Mouse (Mus musculus): Measurements from ENCODE around the gene Ccdc116. TPM values are rescaled to one million over a fixed set of nuclear protein-coding genes. Genes with fewer than 3 reads are reported as not detected.
A peak's percentile ranks its signal among the peaks of the same experiment; 100 is the strongest.

Gene Ccdc116
- total RNA-seq, 2 experiments from 2014 or later = 3.0 to 7.8 TPM

DNA sequence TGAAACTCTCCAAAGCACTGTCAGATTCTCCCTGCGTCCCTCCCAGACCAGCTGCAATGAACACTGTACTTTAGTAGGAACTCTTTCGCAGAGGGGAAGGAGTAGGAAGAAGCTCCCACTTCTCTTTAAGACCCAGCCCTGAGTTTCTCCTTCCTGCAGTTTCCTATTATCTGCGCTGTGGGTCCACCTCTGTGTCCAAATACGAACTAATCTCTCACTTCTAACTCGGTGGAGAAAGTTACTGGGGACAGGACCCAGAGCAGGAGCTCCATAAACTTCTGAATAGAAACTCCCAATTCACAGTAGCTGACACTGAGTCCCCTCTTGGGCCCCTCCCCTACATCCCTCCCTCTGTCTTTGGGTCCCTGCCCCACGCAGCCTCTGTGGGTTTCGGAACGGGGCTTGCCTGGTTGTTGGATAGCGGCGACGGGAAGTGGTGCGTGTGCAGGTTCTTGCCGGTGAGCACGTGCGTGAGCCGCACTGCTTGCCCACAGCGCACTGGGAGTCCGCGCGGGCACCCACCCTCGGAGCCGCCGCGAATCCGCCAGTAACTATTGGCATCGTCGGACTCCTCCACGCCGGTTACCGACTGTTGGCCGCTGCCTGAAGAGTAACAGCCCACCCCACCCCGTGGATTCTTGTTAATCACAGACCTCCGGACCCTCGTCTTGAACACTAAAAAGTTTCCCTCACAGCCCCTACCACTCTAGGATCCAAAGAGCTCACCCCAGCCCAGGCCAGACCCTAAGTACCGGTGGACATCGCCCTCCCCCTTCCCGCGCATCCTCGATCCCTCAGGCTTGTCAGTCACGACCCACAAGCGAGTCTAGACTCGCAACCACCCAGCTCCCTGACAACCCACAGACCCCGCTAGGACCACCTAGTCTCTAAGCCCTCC lies 15.6 kb downstream of the Ccdc116 start:
- peak; percentile 45 for ATAC-seq (replicated peaks; ENCODE audit: poor library complexity, severe bottlenecking)

DNA sequence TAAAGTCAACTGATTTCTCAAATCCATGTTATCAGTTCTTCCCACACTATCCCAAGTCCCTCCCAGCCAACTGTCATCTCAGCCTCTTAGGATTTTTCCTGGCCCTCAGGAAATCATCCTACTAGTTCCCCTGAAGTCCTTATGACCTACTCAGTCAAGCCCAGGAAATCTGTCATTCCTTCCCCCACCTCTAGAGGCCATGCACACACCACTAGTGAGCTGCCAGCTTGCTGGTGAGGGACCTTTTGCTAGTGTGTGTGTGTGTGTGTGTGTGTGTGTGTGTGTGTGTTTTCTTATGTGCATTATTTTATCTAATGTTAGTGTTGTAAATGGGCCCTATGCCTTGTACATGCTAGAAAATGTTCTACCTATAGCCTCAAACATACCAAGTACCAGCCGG lies 19.7 kb downstream of the Ccdc116 start:
- ATAC-seq (replicated peaks; ENCODE audit: poor library complexity, severe bottlenecking) = peak; percentile 31; the same call in 1 of the 2 replicates

DNA sequence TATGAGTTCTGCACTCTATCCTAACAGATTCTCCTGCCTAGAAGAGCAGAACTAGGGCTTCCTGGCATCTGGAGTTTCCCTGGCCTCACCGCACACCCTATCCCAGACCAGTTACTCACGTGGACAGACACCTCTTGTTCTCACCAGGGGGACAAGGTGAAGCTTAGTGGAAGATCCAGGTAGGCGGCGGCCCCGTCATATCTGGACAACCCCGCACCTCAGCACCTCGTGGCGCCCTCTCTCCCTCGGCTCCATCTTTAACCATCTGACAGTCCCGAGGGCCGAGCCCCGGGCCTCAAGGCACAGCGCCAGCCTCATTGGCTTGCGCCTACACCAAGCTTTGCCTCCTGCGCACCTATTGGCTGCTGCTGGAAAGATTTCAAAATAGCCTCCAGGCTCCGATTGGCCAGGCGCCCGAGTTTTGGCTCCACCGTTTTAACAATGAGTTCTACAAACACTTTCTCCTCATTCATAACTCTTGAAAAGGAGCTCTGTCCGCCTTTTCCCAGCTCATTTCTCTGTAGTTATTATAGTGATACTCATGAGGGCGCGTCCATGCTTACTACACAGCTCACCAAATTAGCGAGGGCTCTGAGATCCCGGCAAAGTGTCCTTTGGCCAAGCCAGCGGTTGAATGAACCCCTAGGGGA lies 22.0 kb downstream of the Ccdc116 start, which contains the start of gene 2610318N02Rik:
TSS of gene 2610318N02Rik (minus strand) at position 297 of the 650 bp plus-strand sequence.
- ATAC-seq (replicated peaks; ENCODE audit: poor library complexity, severe bottlenecking) = peak; percentile 94

DNA sequence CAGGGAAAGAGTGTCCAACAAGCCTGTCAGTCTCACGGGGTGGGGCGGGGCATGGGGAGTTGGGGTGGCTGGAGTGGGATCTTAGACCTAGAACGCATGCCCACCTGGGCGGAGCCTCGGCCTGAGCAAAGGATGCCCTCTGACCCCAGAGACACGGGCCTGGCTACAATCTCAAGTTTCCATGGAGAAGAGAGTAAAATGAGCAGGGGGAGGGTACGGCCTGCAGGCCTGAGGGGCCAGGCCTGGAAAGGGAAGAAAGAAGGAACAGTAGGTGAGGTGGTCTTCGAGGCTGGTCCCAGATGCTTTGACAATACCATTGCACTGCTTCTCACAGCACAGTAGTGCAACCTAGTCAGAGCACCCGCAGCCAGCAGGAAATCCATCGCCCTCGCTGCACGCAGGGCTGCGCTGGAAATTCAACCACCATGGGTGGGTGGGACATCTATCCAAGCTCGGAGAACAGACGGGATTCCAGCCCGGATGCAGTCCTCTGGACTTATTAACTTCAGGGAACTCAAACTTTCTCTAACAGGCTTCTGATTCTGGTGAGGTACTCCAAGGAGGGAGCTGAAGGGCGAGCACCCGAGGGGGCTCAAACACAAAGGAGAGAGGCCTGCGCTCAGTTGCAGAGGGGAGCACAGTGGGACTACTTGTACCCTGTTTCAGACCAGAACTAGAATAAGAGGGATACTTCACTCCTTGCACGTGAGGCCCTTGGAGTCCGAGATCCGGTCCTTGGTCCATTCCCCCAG lies 22.7 kb downstream of the Ccdc116 start:
- ATAC-seq (replicated peaks; ENCODE audit: poor library complexity, severe bottlenecking) = 0 out of 2 replicates have a peak, but pooled peaks have one; percentile 1

DNA sequence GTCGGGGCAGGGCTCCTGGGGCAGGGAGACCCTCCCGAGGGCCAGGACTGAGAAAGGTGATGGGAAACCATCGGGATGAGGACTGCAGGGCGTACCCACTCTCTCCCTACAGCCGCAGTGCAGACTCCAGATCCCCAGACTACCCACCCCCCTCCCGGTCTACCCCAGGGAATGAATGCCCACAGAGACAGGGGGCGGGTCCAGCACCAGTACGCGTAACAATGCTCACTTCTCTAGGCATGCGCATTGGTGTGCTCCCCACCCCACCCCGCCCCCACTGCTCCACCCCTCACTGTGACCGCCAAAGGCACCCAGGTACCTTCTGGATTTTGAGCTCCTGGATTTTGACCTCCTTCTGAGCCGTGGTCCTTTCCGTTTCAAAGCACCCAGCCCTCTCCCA lies 25.5 kb downstream of the Ccdc116 start:
- no peak for ATAC-seq (replicated peaks; ENCODE audit: poor library complexity, severe bottlenecking)

DNA sequence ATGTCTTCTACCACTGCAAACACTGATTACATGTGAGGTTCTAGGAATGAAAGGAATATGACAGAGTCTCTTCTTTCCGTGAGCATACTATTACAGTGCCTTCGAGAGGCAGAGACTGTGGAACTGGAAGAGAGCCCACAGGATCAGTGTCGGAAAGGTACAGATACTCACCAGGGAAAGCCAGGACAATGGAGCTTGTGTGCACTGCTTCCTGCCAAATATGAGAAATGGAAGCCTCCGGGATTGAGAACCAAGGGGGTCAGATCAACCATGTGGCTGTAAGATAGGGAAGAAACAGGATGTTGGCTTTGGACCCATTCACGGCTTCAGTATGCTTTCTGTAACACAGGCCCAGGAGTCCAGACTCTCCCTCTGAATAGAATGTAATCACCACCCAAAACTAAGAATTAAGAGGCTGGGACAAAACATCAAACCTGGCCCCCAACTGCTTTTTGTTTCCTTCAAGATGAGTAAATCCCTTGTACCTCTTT lies 29.7 kb downstream of the Ccdc116 start:
- ATAC-seq (replicated peaks; ENCODE audit: poor library complexity, severe bottlenecking) = no peak

DNA sequence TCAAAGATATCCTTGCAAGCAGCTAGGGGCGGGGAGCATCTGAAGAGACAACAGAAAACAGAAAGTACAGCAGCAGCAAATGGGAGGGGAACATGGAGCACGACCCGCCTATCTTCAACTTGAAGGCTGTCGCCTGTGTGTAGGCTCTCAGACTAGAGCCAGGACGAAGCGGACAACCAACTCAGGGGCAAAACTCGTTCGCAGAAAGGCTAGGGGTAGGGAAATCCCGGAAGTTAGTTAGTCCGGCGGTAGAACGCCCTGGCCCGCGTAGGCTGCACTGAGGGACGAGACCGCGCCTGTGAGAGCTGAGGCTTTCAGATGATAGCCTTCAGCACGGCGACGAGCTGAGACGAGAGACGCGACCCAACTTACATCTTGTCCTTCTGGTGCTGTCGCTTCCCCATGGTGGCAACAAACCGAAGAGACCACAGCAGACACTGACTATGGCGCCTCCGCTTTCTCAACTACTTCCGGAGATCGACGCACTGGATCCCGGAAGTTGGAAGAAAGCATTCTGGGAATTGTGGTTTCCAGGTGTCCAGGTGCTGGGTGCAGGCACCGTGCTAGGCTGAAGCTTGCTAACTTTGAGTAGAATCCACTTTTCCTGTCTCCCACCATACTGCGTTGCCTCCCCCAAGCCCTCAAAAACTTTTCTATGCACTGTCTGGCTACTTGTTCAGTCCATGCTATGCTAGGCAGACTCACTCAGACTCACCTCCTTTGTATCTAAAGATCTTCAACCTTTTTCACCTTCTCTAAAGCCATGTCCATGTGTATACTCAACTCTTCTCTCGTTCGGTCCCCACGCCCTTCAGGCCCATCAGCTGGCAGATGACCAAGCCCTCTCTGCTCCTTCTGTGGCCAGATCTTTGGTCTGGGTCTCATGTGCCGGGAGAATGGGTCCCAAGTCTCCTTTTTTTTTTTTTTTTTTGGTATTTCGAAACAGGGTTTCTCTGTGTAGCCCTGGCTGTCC lies 36.0 kb downstream of the Ccdc116 start, which contains the start of gene Ppil2:
TSS of gene Ppil2 (minus strand) at position 487 of the 973 bp plus-strand sequence.
- peak; percentile 88 for ATAC-seq (replicated peaks; ENCODE audit: poor library complexity, severe bottlenecking)

DNA sequence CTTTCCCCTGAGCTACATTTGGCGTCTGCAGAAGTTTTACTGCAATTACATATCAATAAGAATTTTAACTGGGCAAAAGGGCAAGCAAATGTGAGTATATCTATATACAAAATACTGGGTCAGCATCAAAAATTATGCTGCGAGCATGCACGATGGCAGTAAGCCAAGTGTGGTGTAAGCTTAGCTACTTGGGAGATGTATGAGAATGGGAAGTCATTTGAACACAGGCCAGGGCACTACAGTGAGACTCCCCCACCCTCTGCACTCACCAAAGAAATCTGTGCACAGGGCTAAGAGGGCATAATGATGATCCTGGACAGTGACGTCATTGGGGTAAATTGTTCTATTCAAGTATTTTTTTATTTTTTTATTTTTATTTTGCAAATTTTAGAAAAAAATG lies 42.4 kb downstream of the Ccdc116 start:
- ATAC-seq (replicated peaks; ENCODE audit: poor library complexity, severe bottlenecking) = no peak

DNA sequence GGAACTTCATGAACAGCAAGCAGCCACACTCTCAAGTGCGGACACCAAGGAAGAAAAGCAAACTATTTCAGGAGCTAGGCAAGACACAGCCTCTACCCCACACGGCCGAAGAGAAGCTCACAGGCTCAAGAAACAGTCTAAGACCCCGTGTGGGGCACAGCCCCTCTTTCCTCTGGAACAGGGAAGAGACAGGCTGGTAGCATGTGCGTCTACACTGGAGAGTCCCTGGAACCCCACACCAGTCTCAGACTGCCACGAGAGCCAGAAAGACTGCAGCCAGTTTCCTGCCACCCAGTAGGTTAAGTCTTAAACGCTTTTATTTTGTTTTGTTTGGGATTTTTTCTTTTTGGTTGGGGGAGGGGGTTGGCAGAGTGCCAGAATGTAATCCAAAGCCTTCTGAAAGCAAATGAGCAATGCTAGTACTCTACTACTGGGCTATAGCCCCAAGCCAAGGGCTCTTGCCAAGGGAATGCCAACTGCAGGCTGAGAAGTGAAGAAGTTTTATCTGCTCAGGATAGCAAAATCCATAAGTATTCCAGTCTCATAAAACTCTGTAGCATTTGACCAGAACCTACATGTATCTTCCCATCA lies 44.3 kb downstream of the Ccdc116 start:
- no peak for ATAC-seq (replicated peaks; ENCODE audit: poor library complexity, severe bottlenecking)

DNA sequence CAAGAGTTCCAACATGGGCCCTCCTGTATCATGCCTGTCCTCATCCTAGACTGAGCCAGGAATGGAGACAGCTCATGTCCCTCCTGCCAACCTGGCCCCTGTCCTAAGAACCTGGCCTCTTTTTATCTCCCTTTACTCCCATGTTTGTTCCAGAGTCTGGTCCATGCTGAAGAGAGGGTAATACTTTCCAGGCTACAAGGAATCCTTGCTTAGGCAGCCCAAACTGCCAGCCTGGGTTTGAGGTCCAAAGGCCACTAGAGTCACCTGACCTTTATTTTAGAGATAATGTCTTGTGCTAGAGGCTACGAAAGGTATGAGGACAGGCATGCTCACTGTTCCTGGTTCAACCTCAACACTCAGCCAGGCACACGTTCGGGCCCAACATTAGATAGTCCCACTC lies 50.1 kb downstream of the Ccdc116 start:
- ATAC-seq (replicated peaks; ENCODE audit: poor library complexity, severe bottlenecking) = no peak

Other genes starting within 250 kb of the Ccdc116 start
- gene Mapk1, start 163.8 kb downstream of the Ccdc116 start, total RNA-seq (2014; fragmentation: Nextera tagmentation) = 119 and 120 TPM in 2 replicates
- gene Mapk1, start 163.8 kb downstream of the Ccdc116 start, total RNA-seq (2017) = 129 and 130 TPM in 2 replicates
- 5.8 TPM in 1 of 2 replicates, not detected in the other for gene Ypel1, start 77.5 kb downstream of the Ccdc116 start, total RNA-seq (2014; fragmentation: Nextera tagmentation)
- 1.4 and 2.8 TPM in 2 replicates for gene Ypel1, start 77.5 kb downstream of the Ccdc116 start, total RNA-seq (2017)
- gene Ppil2, start 36.0 kb downstream of the Ccdc116 start, total RNA-seq (2014; fragmentation: Nextera tagmentation) = 71.2 and 96.8 TPM in 2 replicates
- 92.8 and 93.5 TPM in 2 replicates for gene Ppil2, start 36.0 kb downstream of the Ccdc116 start, total RNA-seq (2017)
- gene 2610318N02Rik, start 22.1 kb downstream of the Ccdc116 start, total RNA-seq (2014; fragmentation: Nextera tagmentation) = 48.7 and 50.1 TPM in 2 replicates
- gene 2610318N02Rik, start 22.1 kb downstream of the Ccdc116 start, total RNA-seq (2017) = 15.0 and 23.5 TPM in 2 replicates
- gene Sdf2l1, start 14.8 kb downstream of the Ccdc116 start, total RNA-seq (2014; fragmentation: Nextera tagmentation) = 163 and 168 TPM in 2 replicates
- 202 and 226 TPM in 2 replicates for gene Sdf2l1, start 14.8 kb downstream of the Ccdc116 start, total RNA-seq (2017)
- 19.4 and 28.6 TPM in 2 replicates for gene Ydjc, start 2.6 kb downstream of the Ccdc116 start, total RNA-seq (2014; fragmentation: Nextera tagmentation)
- gene Ydjc, start 2.6 kb downstream of the Ccdc116 start, total RNA-seq (2017) = 26.5 and 41.3 TPM in 2 replicates
- gene Ube2l3, start 55.4 kb upstream of the Ccdc116 start, total RNA-seq (2014; fragmentation: Nextera tagmentation) = 213 and 244 TPM in 2 replicates
- gene Ube2l3, start 55.4 kb upstream of the Ccdc116 start, total RNA-seq (2017) = 110 and 124 TPM in 2 replicates
- 0.92 and 1.6 TPM in 2 replicates for gene Rimbp3, start 61.4 kb upstream of the Ccdc116 start, total RNA-seq (2014; fragmentation: Nextera tagmentation)
- 0.34 and 0.88 TPM in 2 replicates for gene Rimbp3, start 61.4 kb upstream of the Ccdc116 start, total RNA-seq (2017)
- gene Hic2, start 86.3 kb upstream of the Ccdc116 start, total RNA-seq (2014; fragmentation: Nextera tagmentation) = 2.3 and 5.0 TPM in 2 replicates
- 2.0 and 2.4 TPM in 2 replicates for gene Hic2, start 86.3 kb upstream of the Ccdc116 start, total RNA-seq (2017)
- 9.2 and 10.0 TPM in 2 replicates for gene Tmem191c, start 128.8 kb upstream of the Ccdc116 start, total RNA-seq (2014; fragmentation: Nextera tagmentation)
- gene Tmem191c, start 128.8 kb upstream of the Ccdc116 start, total RNA-seq (2017) = 5.4 and 5.6 TPM in 2 replicates
- not detected in 2 replicates for gene Serpind1, start 184.1 kb upstream of the Ccdc116 start, total RNA-seq (2014; fragmentation: Nextera tagmentation)
- not detected in 2 replicates for gene Serpind1, start 184.1 kb upstream of the Ccdc116 start, total RNA-seq (2017)

All from granulocyte monocyte progenitor cell, adult 5-6 weeks (primary cell).